Mouse (Mus musculus) brain, embryonic 14.5 days (tissue): Measurements from ENCODE around the gene Fbxl17. TPM values are rescaled to one million over a fixed set of nuclear protein-coding genes. Genes with fewer than 3 reads are reported as not detected.

Experiments used
- DNase-seq: peaks from one replicate; pipeline ENCODE4 v3.0.0-alpha.2; 2011; ENCODE audit warnings: low read depth
- CTCF ChIP-seq: fragments of 200-500 bp; IDR thresholded peaks from 2 replicates; pipeline ENCODE4 v1.5.1; 2012; ENCODE audit warnings: inconsistent platforms, mild to moderate bottlenecking, moderate library complexity, borderline replicate concordance; ENCODE audit not compliant: insufficient read depth, insufficient read length; ENCODE audit errors: extremely low read depth
- POLR2A ChIP-seq: fragments of 200-500 bp; IDR thresholded peaks from 2 replicates; pipeline ENCODE4 v1.6.1; 2012; ENCODE audit warnings: mild to moderate bottlenecking, inconsistent platforms, borderline replicate concordance; ENCODE audit not compliant: poor library complexity, insufficient read depth, insufficient read length, severe bottlenecking; ENCODE audit errors: extremely low read depth
- polyA plus RNA-seq: library from polyadenylated mRNA; depleted of rRNA; stranded (reverse); fragments of >200 nt; gene quantifications from 2 replicates; pipeline ENCODE4 v1.2.3, GENCODE M21; 2012

The Fbxl17 gene
- polyA plus RNA-seq, 1 experiment: 30.9 TPM

DNA sequence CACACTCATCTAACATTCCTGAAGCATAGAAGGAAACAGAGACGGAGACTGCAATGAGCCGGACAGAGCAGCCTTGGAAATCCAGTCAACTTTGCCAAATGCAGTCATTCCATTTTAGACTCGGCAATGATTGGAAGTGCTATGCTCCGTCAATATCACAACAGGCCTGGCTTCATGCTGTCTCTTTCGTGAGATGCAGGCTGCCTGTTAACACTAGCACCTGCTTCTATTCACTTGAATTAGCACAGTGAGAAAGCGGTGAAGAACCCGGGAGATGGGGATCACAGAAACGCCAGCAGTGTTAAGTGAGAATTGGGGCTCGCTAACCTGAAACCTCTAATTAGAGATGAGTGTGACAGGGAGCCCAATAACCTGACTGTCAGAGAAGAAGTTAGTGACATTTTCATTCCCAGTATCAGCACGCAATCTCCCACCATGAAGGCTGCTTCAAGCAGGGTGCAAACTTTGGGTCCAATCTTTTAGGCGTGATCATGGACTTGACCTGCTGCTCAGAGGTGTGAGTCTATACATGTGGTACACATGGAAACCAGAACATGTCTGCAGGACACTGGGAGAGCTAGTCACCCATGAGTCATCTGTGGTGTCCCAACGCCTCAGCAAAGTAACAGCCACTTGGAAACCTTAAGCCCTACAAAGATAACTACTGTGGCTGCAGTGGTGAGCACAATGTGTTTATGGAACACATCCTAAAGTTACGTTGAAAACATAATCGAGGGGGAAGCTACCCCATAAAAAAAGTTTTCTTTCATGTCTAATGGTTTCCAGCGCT, 428.5 kb downstream of the Fbxl17 start:
- DNase-seq: peak; percentile 64
- TF ChIP-seq CTCF (no peak), POLR2A (no peak)

DNA sequence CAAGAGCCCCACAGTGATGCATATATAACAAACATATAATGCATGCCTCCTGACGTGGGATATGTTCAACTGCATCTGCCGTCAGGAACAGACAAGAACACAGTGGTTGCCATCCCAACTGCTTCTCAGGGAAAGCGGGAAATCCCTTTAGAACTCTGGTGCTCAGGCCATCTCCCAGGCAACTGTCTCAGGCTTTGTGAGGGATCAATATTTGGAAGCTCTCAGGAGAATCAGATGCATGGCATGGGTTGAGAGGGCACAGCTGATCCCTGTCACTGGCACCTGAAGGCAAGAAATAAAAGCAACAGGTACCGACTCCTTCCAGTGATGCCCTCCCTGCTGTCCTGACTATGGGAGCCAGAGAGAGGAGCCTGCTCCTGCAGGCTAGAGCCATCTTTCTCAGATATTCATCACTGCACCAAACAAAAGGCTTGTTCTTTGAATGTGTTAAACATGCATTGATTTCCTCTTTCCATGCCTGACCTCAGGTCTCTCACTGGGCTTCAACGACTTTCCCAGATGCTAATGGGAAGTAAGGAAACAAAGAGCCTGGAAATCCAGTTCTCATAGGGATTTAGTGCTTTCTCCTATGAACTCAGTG, 429.6 kb downstream of the Fbxl17 start:
- TF ChIP-seq CTCF: no peak
- DNase-seq: peak; percentile 40

DNA sequence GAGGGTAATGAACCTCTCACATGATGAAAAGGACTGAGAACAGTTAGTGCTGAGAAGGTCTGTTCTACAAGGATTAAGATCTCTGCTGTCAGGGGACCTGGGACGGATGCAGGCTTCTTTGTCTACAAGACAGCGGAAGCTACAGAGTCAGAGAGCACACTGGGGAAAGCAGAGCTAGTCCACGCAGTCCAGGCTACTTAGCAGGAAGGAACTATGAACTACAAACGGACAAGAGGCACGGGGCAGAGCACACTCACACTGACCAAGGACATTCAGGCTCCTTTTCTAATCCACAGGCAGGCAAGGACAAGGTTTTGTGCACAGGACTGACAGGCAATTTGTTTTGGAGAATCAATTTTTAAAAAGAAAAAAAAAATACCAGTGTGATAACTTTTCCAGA, 437.0 kb downstream of the Fbxl17 start:
- no peak for TF ChIP-seq POLR2A
- no peak for TF ChIP-seq CTCF
- DNase-seq: no peak

DNA sequence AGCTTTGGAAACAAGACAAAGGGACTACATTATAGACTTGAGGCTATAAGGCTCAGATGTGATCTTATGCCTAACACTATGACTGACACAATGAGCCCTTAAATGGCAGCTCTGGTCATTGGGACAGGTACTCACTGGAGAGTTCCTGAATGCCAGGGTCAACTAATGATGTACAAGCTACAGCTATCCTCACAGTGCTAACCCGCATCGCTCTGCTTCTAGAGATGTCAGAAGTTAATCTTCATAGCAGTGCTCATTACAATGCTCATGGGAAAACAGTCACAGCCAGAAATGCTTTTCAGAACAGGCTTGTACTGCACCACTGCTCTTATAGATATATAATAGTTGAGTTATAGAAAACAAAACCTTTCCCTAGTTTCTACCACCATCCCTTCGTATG, 438.0 kb downstream of the Fbxl17 start:
- no peak for DNase-seq
- no peak for TF ChIP-seq CTCF
- no peak for TF ChIP-seq POLR2A

DNA sequence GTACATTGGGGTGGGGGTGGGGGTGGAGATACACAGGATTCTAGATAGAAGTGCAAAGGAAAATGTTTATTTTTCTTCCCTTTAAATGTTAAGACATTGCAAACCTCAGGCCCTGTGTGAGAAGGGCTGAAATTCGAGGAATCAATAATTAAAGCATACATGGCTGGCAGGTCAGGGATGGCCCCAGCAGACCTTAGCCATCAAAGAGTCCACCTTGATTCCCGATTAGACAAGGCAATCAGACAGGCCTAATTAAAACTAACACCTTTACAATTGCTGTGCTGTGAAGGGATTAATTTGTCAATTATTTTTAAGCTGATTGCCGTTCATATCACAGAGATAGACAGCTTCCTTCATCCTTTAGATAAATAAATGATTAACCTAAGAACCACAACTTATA, 439.0 kb downstream of the Fbxl17 start:
- TF ChIP-seq CTCF: no peak
- TF ChIP-seq POLR2A: no peak
- no peak for DNase-seq

DNA sequence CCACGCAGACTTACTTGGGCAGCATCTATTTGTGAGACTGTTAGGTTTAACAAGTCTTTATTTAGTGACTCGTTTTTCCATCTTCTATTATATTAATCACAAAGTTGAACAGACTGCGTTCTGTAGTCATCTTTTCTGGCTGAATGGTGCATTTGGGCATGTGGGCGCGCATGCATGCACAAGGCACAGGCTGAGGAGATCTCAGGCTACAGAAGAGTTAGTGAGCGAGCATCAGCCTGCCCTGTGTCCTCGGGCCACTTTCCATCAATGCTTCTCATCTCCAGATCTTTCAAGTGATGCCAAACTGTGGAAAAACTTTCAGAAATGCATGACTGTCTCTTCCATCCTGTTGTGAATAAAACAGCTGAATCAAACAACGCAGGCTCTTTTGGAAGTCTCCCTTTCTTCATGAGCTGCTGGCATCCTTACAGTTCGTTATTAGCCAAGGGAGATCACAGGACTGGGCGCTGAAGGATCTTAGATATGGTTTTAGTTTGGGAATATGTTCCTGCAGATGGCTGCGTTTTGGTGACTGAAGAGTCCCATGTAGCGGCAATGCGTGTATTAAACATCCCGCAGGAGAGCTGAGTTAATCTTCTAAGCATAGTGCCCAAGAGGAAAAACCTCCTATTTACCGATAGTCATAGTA, 442.0 kb downstream of the Fbxl17 start:
- DNase-seq: peak; percentile 65
- TF ChIP-seq CTCF (no peak), POLR2A (no peak)

DNA sequence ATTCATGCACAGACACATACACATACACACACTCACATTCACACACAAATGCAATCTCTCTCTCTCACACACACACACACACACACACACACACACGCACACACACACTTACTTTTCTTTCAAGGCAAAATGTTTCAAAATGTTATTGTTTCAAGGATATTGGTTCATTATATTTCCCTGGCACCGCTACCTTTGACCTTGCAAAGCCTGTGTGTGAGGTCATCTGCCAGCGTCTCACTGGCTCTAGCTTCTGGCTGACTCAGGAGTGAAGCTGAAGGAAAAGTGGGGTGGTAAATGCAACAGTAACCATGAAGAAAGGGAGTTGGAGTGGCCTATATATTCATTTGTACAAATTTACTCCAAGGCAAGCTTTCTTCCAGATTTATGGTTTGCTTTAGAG, 442.8 kb downstream of the Fbxl17 start:
- no peak for DNase-seq
- TF ChIP-seq CTCF (no peak), POLR2A (no peak)

DNA sequence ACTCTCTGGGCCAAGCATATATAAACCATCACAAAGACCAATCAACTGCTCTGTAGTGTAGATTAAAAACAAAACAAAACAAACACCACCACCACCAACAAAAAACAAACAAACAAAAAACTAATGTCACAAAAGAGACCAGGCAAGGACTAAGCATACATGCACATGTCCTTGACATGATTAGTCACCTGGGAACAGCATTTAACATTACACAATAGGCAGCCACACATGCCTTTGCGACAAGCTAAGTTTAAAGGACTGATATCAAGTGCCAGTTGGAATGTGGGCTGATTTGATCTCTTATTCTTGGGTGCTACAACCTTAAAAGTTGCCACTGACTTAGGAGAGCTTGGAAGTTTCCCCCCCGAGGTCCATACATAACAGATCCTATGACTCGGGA, 446.5 kb downstream of the Fbxl17 start:
- TF ChIP-seq CTCF (no peak), POLR2A (no peak)
- no peak for DNase-seq

DNA sequence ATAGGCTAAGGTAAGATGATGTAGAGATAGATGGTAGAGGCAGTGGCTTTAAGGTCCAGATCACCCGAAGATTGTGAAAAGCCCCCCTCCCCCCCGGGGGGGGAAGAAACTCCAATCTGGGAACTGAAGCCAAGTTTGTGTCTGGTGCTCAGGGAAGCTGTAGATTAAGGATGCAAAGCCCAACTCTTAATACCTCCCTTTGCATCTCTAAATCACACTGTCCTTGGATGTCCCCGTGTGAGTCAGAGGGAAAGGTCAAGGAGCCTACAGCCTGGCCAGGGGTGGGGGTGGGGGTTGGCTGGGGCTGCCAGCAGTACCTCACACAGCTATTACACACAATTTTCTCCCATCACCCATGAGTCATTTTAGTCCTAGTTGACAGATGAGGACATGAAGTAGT, 453.4 kb downstream of the Fbxl17 start:
- TF ChIP-seq CTCF (no peak), POLR2A (no peak)
- no peak for DNase-seq

DNA sequence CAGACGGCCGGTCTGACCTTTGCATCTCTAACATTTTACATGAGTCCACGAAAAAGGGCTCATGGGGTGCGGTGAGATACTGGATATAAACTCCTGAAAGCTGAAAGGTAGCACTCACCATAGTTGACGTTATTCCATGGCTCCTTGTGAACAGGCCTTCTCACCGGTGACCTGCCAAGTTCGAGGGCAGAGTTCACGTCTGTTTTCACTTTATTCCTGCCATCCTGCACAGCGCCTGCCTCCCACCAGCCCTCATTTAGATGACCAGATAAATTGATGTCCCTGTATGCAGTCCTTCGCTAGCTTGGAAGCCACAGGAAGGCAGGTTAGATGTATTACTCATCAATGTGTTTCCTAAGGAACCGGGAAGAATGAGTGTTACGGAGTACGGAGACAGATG, 454.5 kb downstream of the Fbxl17 start:
- TF ChIP-seq CTCF (no peak), POLR2A (no peak)
- DNase-seq: no peak

DNA sequence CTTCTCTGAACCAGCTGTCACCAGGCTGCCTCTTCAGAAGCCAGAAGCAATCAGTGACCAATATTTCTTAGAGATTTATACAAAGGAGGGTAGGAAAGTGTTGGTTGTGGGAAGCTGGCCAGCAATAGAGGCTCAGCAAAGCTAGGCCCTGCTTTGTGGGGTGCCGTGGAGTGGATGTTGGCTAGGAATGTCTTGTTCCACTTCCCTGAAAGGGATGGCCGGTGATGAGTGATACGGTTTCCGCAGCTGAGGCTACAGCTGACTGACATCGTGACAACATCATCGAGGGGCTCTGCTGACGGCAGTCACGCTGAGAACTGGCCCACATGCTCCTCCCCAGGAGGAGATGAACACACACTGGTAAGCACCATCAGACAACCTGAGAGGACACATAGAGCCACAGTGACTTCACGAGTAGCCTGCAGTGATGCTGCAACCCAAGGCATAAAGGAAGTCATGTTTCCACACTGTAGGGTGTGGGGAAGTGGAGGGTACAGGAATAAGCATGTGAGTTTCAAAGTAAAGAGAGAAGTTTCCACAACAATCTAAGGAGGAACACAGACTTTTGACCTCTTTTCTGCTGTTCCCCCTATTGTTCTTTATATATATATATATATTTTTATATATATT, 456.7 kb downstream of the Fbxl17 start:
- no peak for DNase-seq
- TF ChIP-seq POLR2A: no peak
- no peak for TF ChIP-seq CTCF
